Mouse (Mus musculus) E14TG2a.4 (cell line): ENCODE data around the gene Limk2.

Experiments
- CTCF ChIP-seq: conservative IDR thresholded peaks from 2 replicates; pipeline ENCODE4 v1.5.1; 2014; ENCODE audit warnings: low read length
- NANOG ChIP-seq: IDR thresholded peaks from 2 replicates; pipeline ENCODE4 v1.6.1; 2014; ENCODE audit warnings: borderline replicate concordance, low read length, mixed read lengths
- POU5F1 ChIP-seq: IDR thresholded peaks from 2 replicates; pipeline ENCODE4 v1.6.1; 2014; ENCODE audit warnings: low read length, borderline replicate concordance

DNA sequence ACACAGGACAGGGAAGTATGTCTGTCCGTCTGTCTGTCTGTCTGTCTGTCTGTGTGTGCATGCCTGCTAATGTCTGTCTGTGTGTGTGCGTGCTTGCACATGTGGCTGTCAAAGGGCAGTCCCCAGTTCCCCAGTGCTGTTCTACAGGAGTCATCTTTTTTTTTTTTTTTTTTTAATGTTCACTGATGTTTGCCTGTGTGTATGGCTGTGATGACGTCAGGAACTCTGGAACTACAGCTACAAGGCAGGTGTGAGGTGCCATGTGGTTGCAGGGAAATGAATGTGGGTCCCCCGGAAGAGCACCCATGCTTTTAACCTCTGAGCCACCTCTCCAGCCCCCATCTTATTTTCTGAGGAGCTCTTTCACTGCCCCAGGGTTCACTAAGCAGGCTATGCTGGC is 99.1 kb downstream of the Limk2 start:
- TF ChIP-seq CTCF, result no peak
- TF ChIP-seq NANOG, result no peak
- TF ChIP-seq POU5F1, result no peak
